Mouse (Mus musculus) embryonic facial prominence, embryonic 12.5 days (tissue): ENCODE measurements around the gene Cyp4x1. TPM values are rescaled to one million over a fixed set of nuclear protein-coding genes. Genes with fewer than 3 reads are reported as not detected.

ENCODE experiments used
- polyA plus RNA-seq: library from polyadenylated mRNA; unstranded; fragments of >200 nt; fragmentation: Nextera tagmentation; extraction: Ambion mirVana; gene quantifications from 2 replicates; pipeline ENCODE4 v1.2.1, GENCODE M21; 2016

Cyp4x1 gene
- polyA plus RNA-seq, 1 experiment from 2014 or later, result 0.51 TPM

Other genes with a start within 250 kb of the Cyp4x1 start
- gene Foxd2, start 225.4 kb downstream of the Cyp4x1 start, polyA plus RNA-seq, result 6.2 and 7.7 TPM in 2 replicates
- 0.27 and 1.5 TPM in 2 replicates for gene Foxe3, start 208.3 kb downstream of the Cyp4x1 start, polyA plus RNA-seq
- gene Cmpk1, start 147.0 kb downstream of the Cyp4x1 start, polyA plus RNA-seq, result 95.3 and 106 TPM in 2 replicates
- 13.2 and 17.7 TPM in 2 replicates for gene Stil, start 134.1 kb downstream of the Cyp4x1 start, polyA plus RNA-seq
- gene Tal1, start 77.9 kb downstream of the Cyp4x1 start, polyA plus RNA-seq, result 2.3 and 2.5 TPM in 2 replicates
- gene Pdzk1ip1, start 45.6 kb downstream of the Cyp4x1 start, polyA plus RNA-seq, result 11.7 and 15.4 TPM in 2 replicates
- not detected in 2 replicates for gene Cyp4a29, start 107.8 kb upstream of the Cyp4x1 start, polyA plus RNA-seq
- gene Cyp4a12a, start 164.8 kb upstream of the Cyp4x1 start, polyA plus RNA-seq, result not detected in 2 replicates